Mouse (Mus musculus) R1 (cell line): Measurements from ENCODE around the gene Mettl21a.
A peak's percentile ranks its signal among the peaks of the same experiment; 100 is the strongest.
"Not testable (repeated sequence)": the region's sequence is repeated elsewhere in the genome, so short reads cannot be mapped to it uniquely, and the experiment has no call there.

Experiments
- DNase-seq: peaks from one replicate; pipeline ENCODE4 v3.0.0-alpha.2; 2018; ENCODE audit warnings: low read depth, low spot score

Mettl21a gene

DNA sequence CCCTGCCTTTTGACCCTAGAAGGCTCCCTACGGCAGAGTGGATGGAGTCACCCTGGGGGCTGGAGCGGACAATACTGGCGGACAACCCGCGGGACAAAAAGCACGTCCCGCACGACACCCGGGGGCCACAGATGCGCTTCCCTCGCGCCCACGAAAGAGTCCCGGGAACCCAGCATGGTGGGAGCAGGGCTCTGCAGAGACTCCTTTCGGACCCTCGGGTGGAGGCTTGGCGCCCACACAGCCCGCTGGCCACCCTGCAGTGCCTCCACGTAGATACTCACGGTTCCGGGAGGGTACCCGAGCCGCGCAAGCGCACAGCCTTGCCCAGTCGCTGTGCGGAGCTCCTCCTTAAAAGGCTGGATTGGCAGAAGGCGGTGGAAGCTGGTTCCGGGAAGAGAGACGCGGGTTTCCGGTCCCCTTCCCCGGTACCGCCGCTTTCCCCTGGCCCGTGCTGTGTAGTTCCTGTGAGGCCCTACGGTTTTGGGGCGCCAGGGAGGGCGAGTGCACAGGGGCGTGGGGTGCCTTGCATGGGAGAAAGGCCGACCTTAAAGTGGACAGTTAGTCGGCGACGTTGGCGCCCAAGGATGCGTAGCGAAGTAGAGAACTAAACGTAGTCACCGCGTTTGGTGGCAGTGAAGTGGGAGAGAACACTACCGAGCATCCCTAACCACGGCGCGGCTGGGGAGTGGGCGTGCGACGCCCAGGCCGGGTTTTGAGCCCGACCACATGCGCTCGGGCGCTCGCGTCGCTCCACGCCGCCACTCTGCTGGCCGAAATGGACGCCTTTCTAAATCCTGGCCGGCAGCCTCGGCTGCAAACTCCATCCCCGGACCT, at the start of gene Mettl21a:
Gene Mettl21a, minus strand, starts transcription at position 362 of the 834 bp plus-strand sequence.
- DNase-seq = peak; percentile 90

DNA sequence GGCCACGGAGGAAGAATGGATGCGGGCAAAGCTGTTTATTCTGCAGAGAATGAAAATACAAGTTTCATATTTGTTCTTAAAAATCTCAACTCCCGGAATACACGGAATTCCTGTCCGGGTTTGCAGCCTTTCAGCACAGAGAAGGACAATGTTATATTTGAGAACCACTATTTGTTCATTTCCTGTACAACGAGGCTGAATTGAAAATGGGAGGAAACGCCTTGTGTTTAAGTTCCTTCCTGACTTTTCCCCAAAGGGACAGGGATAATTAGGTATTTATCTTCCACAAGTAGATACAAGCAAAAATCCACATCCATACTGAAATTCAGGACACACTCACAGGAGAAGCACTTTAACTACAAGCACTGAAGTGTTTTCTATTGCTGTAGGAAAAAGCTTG, 41.8 kb upstream of the Mettl21a start:
- DNase-seq = no peak

DNA sequence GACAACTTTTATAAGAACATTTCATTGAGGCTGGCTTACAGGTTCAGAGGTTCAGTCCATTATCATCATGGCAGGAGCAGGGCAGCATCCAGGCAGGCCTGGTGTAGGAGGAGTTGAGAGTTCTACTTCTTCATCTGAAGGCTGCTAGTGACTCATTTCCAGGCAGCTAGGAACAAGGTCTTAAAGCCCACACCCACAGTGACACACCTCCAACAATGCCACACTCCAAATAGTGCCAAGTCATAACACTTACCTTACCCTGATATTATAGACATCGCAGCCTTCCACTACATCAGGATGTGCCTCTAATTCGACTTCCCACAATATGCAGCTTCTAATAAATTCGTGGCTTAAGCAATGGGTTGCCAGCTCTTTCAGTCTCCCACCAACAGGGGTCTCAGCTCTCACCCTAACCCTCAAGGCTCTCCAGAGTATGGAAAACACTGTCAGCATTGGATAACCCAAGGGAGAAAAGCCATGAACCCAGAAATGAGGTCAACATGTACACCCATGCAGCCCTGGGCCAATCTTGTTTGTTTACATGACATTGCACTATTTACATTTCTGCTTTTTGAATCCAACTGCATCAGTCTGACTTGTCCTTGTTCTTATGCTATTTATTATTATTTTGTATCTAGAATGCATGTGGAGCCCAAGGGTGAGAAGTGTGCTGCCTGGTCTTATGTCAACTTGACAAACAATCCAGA, 39.5 kb upstream of the Mettl21a start:
- peak; percentile 17 for DNase-seq

DNA sequence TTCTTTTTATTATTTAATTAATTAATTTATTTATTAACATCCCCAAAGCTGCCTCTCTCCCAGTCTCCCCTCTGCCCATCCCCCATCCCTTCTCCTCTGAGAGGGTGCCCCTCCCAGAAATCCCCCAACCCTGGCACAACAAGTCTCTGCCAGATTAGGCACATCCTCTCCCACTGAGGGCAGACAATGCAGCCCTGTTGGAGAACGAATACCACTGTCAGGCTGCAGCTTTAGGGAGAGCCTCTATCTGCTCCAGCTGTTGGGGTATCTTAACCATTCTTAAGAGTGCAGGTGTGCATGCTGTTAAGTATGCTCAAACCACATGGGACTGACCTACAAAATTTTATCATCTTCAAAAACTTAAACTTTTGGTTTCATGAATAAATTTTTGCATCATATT, 38.4 kb upstream of the Mettl21a start:
- DNase-seq = peak; percentile 92

DNA sequence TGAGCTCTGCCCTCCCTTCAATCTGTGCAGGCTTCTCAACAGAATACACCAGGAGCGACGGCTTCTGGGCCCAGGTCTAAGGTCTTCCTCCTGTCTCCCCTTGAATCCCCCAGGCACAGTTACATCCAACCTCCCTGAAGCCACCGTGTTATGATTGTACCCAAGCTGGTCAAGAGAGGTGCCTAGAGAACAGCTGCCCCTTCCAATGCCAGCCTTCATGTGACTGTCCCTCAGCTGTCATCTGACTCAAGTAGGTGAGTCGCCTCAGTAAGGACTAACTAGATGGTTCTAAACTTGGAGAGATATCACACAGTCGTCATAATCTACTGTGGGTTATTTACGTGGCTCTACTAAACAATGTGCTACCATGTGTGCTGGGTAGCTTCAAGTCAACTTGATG, 36.7 kb upstream of the Mettl21a start:
- DNase-seq = no peak

DNA sequence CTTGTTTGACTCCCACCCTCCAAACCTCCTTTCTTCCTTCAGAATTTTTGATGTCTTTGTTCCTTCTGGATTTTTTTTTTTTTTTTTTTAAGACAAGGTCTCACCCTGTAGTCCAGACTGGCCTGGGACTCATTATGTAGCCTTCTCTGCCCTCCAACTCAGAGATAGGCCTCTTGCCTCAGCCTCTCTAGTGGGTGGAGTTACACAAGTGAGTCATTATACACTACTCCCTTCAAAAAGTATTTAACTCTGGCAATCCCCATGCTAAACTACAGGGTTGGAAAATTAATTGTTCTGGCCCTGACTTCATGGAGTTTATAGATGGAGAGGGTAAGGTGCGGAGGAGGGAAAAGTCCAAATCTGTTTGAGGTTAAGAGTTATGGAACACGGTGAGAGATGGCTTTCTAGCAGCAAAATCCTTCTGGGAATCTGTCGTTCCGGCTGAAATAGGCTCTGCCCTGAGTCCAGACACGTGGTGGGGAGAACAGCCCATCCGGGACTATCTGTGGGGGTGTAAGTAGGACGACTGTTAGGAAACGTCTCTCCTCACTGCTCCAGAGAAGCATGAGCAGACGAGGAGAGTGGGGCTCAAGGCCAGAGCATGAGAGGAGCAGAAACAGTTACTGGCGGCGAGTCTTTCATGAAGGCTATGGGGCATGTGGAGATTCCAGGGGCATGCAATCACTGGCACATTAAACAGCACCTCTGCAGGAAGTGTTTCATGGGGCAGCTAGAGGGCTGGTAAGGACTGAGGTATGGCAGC, 32.5 kb upstream of the Mettl21a start:
- DNase-seq = no peak

DNA sequence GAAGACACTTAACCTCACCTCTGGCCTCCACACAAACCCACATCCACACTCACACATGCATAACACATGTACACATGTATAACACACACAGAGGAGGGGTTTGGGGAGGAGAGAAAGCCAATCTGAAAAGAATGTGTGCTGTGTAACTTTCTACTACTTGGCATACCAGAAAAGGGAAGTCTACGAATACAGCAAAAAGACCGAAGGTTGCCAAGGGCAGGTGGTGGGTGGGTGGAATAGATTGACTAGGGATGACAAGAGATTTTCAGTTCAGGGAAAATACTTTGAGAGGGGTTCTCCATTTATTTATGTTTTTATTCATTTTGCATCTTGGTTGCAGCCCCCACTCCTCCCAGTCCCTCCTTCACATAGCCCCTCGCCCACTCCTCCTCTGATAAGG, 27.5 kb upstream of the Mettl21a start:
- DNase-seq = no peak

DNA sequence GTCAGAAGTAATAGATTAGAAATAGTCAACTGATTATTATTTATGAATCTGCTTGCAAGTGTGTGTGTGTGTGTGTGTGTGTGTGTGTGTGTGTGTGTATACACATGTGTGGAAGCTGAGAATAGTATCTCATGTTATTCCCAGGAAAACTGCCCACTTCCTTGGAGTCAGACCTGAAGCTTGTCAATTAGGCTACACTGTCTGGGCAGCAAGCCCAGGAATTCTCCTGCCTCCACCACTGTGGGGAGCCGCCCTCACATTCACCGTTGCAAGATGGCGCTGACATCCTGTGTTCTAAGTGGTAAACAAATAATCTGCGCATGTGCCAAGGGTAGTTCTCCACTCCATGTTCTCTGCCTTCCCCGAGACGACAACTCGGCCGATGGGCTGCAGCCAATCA, 25.5 kb upstream of the Mettl21a start:
- DNase-seq = not testable (repeated sequence)

DNA sequence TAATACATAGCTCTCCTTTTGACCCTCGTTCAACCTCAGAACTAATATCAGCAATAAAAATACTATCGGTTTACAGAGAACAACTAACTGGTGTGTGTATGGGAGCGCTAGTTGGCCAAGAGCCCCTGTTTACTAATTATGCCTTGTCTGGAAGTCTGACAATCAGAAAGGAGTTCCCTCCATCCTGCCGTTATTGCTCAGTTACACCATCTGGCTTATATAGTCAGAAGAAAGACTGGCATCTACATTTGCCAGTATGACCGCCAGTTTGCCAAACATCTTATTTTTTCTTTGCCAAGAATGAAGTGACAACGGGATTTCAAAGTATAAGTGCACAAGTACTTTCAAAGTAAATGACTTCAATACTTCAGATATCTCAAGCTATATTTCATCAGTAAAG, 24.0 kb upstream of the Mettl21a start:
- DNase-seq = no peak

DNA sequence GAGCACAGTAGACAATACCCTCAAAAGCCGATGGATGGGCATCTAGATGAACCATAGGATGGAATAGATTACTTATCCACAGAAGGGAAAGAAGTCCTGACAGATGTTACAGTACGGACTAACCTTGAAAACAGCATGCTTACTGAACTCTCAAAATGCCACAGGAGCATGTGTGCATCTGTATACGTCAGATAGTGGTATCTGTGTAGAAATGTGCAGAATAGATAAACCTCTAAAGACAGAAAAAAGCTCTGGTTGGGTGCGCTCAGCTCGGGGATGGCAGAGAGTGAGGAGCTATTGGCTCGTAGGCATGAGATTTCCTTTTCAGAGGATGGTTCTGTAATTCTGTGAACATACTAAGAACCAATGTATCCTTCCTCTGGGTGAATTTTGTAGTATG, 22.2 kb upstream of the Mettl21a start:
- no peak for DNase-seq

DNA sequence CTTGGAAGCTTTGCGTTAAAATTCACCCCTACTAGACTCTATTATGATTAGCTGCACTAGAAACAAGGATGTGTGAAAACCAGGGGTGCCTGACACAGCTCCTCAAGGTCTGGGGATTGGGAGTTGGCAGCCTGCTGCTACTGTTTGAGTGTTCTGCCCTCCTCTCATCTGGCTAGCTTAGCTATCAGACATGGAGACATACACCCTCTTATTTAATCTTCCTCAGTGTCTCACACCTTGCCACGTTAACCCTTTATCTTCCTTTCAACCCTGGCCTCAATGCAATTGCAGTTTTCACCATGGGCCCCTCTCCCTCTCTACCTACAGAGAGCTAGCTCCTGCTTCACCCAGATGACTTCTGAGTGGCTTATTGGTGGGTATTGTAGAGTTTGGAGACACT, 18.6 kb upstream of the Mettl21a start:
- no peak for DNase-seq

DNA sequence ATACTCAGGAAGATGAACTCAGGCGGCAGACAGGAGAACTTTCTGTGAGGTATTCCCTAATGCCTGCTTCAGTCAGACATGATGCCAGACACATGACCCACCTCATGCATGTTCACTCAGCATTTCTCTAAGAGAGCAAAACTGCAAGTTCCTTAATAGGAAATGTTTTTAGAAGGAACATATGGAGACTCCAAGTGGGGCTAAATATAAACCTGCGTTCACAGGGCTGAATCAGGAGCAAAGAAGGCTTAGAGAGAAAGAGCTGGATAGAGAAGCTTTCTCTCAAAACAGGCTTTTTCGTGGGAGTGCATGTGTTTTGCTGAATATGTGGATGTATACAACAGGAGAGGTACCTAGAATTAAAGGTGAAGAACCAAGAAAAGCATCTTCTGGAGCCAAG, 16.2 kb upstream of the Mettl21a start:
- DNase-seq = no peak

DNA sequence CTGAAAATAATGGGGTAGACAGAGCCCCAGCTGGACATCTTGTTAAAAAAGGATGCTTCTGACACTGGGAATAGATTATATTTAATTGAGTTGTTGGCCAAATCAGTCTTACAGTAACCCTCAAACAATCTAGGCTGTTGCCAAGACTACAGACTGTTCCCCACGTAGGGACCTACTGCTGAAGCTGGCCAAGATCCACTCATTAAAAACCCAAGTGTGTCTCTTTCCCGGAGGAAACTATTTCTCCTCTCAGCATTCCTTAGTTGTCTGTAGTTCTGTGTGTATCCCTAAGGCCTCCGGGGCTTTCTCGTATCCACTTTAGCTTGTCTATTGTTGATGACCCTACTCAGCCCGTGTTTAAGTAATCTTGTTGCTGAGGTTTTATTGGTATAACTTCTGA, 14.5 kb upstream of the Mettl21a start:
- no peak for DNase-seq

DNA sequence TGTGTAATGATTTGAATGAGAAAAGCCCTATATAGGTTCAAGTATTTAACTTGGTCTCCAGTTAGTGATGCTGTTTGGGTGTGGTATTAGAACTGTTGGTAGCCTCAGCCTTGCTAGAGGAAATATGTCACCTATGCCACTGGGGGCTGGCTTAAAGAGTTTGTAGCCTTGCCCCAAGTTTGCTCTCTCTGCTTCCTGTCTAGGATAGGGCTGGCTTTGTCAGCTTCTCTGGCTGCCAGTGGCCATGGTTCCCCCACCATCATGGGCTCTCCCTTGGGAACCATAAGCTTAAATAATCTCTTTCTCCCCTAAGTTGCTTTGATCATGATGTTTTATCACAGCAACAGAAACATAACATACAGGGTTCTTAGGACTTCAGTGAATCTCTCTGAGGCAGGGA, 8.2 kb upstream of the Mettl21a start:
- DNase-seq = no peak

DNA sequence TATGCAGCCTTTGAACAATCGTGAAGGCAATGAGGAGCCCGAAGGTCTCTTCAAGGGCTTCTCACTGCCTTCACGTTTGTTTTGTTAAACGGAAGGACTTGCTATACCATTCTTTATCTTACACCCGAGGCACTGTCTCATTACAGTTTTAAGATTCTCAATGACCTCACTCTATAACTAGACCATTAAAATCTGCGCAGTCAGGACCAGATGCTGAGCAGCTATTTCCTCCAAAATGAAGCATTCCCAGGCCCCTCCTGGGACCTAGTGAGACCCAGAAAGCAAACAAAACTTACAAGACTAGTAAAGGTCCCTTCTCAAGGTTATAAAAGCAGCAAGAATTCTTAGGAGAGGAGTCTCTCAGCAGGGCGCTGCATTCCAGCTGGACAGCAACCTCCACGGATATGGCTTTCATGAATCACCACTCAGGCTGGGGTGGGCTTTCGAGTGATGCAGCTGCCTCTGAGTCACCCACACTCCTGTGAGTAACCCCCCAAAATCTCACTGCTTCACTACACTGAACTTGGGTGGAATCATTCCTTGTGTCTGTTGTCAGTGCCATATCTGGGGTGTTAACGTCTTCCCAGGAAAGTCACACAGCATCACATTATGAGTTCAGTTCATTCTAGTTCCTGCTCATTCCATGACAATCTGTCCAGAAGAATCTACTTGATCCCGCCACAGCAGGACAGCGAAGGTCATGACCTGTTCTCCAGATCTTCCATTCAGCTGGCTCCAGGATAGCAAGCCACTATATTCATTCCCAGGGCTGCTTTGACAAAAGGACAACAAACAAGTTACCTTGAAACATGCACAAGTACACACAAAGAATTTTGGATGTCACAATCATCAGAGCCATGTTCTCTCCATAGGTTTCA, 6.8 kb upstream of the Mettl21a start:
- DNase-seq = peak; percentile 91

DNA sequence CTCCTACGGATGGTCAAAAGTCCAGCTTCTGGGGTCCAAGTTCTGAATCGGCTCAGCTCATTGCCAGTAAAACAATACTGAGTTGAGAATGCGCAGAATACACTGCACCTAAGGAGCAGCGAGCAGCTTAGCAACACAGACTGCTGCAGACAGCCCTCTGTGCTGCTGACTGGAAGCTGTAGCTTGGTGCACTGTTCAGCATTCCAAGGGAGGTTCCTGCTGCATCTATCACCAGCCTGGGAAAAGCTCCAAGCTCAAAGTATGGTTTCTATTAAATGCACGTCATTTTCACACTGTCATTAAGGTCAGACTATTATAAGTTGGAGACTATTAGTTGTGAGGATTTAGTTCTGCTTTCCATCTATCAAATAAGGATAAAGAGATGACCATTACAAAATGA, 4.1 kb upstream of the Mettl21a start:
- DNase-seq = no peak

DNA sequence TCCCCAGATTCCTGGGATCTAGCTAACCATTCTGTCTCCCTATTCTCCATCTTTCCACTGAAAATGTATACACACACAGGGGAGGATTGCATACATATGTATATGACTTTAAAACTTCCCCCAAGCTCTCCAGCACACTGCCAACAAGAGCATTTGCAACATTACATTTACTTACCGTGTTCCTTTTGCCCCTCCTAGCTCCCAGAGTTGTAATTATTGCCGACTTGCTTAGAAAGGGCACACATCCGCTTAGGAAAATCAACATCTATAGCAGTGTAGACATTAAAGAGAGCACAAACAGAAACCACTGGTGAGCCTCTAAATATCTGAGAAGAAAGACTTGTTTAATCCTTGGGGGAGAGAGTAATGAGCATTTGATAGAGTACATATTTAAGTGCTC, 1.2 kb upstream of the Mettl21a start:
- no peak for DNase-seq

DNA sequence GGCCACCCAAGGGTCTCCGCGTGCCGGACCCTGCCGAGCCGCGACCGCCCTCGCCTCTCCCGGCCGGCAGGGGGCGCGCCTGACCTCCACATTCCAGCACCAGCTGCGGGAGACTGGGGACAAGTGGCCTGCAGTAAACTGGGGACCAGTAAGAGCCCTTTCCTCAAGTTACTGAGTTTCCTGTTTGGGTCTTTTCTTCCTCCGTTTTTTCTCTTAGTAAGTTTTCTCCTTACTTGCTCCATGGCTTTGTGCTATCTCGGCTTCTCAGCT, 608 bp upstream of the Mettl21a start:
- peak; percentile 84 for DNase-seq

DNA sequence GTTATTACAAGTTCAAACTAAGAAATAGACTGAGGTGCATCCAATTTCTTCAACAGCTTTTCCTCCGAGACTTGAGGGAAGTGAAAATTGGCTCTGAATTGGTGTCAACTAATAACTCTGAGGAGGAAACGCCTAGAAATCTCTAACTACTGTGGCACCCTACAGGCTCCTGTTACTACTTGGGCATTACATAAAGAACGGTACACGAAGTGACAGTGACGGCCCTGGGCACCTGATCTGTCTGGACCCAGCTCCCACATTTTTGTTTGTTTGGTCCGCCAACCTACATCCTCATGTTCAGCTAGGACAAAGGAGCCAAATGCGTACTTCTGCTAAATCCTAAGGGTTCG, 536 bp downstream of the Mettl21a start:
- no peak for DNase-seq

DNA sequence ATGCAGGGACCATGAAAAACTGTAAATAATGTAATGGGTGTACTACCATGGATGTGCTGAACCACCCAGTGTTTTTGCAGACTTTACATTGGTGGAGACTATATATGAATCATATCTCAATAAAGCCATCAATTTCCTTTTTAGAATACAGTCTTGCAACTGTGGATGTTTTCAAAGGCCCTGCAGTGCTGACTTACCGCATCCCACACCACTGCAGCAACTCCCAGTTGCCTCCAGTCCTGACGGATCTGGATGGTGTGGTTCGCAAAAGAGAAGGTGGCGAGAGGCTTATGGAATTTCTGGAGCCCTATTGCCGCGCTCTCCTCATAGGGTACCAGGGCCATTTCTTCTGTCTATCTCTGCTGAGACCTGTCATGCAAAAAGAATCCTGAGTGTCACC, 966 bp downstream of the Mettl21a start:
- no peak for DNase-seq

DNA sequence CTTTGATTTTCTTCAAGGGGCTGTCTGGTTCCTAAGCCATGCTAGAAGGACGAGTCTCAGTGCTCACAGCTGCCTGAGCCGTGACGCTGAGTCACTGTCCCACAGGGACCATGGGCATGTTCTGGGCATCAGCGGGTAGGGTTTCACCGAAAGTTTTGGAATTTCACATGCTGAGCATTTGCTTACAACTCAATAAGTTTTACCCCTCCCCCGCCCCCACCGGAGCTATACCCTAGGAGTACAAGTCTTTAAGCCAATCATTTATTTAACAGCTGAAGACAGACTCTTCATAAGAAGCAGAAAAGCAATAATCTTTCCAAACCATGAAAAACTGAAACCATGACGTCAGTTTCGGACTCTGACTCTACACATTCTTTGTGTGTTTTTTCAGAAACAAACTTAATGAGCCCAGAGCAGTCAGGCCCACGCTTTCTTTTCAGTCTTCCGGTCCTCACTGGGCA, 1.5 kb downstream of the Mettl21a start:
- no peak for DNase-seq
